In genomic region chr3:32529303-32529898, GRCm38 (mm10) we compare ENCODE assay signal across 8 mouse cellular contexts. TPM values are rescaled to one million over a fixed set of nuclear protein-coding genes. Genes with fewer than 3 reads are reported as not detected.
A peak's percentile ranks its signal among the peaks of the same experiment; 100 is the strongest.
DNase-seq lines count a peak whose midpoint lies in the region; ATAC-seq and TF ChIP-seq lines count a peak whose summit lies in the region.

Mfn1 (plus strand) TSS chr3:32529465.

- no peaks in the 10 kb centered on the region for H3K27me3 ChIP-seq in embryonic facial prominence, embryonic 13.5 days
- no peaks in the 10 kb centered on the region for H3K27me3 ChIP-seq in kidney, adult 2 months (replicated peaks; ENCODE audit: control insufficient read depth, insufficient read depth, low read length)
- no peaks in the 10 kb centered on the region for H3K27me3 ChIP-seq in limb, embryonic 12.5 days
- no peaks in the 10 kb centered on the region for H3K27me3 ChIP-seq in midbrain, embryonic 15.5 days (replicated peaks)
- no peaks in the 10 kb centered on the region for H3K27me3 ChIP-seq in spleen, adult 2 months (ENCODE audit: control insufficient read depth, insufficient read depth, low read length)

- H3K4me1 ChIP-seq in embryonic facial prominence, embryonic 13.5 days = no peaks in the 10 kb centered on the region; the same call in 1 of the 2 replicates
- no peaks in the 10 kb centered on the region; the same call in 1 of the 2 replicates for H3K4me1 ChIP-seq in kidney, adult 2 months (ENCODE audit: control insufficient read depth, insufficient read depth, low read length)
- H3K4me1 ChIP-seq in limb, embryonic 12.5 days (replicated peaks) = peaks cover 3% of the 10 kb centered on the region; the same call in 1 of the 2 replicates
- H3K4me1 ChIP-seq in midbrain, embryonic 15.5 days = peaks cover 10% of the 10 kb centered on the region
- H3K4me1 ChIP-seq in spleen, adult 2 months (ENCODE audit: control insufficient read depth, insufficient read depth, insufficient read length) = no peaks in the 10 kb centered on the region

- peaks cover 5% of the 10 kb centered on the region; the same call in 1 of the 2 replicates for H3K9me3 ChIP-seq in embryonic facial prominence, embryonic 13.5 days
- H3K9me3 ChIP-seq in limb, embryonic 12.5 days = peaks cover 14% of the 10 kb centered on the region
- no peaks in the 10 kb centered on the region for H3K9me3 ChIP-seq in midbrain, embryonic 15.5 days

- ATAC-seq in embryonic facial prominence, embryonic 13.5 days (ENCODE audit: insufficient number of reproducible peaks, insufficient read depth, low FRiP score, low TSS enrichment, low read depth) = peak; percentile 98
- peak; percentile 98 for ATAC-seq in limb, embryonic 12.5 days (ENCODE audit: insufficient number of reproducible peaks, insufficient read depth, low FRiP score, low TSS enrichment, low read depth)
- ATAC-seq in midbrain, embryonic 15.5 days (replicated peaks) = peak; percentile 100

- H3K9ac ChIP-seq in embryonic facial prominence, embryonic 13.5 days = peak within 1 kb of the TSS; percentile 77
- H3K9ac ChIP-seq in limb, embryonic 12.5 days (replicated peaks) = peak within 1 kb of the TSS; percentile 81
- H3K9ac ChIP-seq in midbrain, embryonic 15.5 days = peak within 1 kb of the TSS; percentile 86

- peak within 1 kb of the TSS; percentile 56 for H3K4me2 ChIP-seq in embryonic facial prominence, embryonic 13.5 days
- H3K4me2 ChIP-seq in limb, embryonic 12.5 days = peak within 1 kb of the TSS; percentile 64
- peak within 1 kb of the TSS; percentile 46 for H3K4me2 ChIP-seq in midbrain, embryonic 15.5 days

- H3K36me3 ChIP-seq in embryonic facial prominence, embryonic 13.5 days = peaks cover 29% of the 10 kb centered on the region
- H3K36me3 ChIP-seq in kidney, adult 2 months (ENCODE audit: control insufficient read depth, insufficient read depth, low read length) = peaks cover 3% of the 10 kb centered on the region
- peaks cover 25% of the 10 kb centered on the region for H3K36me3 ChIP-seq in limb, embryonic 12.5 days
- no peaks in the 10 kb centered on the region; the same call in 1 of the 2 replicates for H3K36me3 ChIP-seq in midbrain, embryonic 15.5 days (replicated peaks)
- H3K36me3 ChIP-seq in spleen, adult 2 months (ENCODE audit: control insufficient read depth, insufficient read depth, low read length) = 0 out of 2 replicates have a peak, but pooled peaks cover 1% of the 10 kb centered on the region

- peak; percentile 94 for DNase-seq in 3134 (ENCODE audit: extremely low read depth, insufficient read length, low spot score)
- peak; percentile 97 for DNase-seq in adrenal gland, postnatal 36 days
- DNase-seq in heart, adult 18-20 months = peak; percentile 96 to 98
- DNase-seq in kidney, adult 2 months = peak; percentile 98
- DNase-seq in spleen, adult 2 months (ENCODE audit: low read depth in 1 of 2, low spot score in 2 of 2) = peak; percentile 85 to 90

- TF ChIP-seq POLR2A in kidney, adult 2 months (IDR thresholded peaks at IDR 0.05; ENCODE audit: low read depth, low read length) = peak; percentile 80
- peak; percentile 25 for TF ChIP-seq POLR2A in spleen, adult 2 months (IDR thresholded peaks at IDR 0.05; ENCODE audit: low read depth, low read length)

- TF ChIP-seq CTCF in kidney, adult 2 months (conservative IDR thresholded peaks at IDR 0.05; ENCODE audit: insufficient read depth, insufficient read length, low read depth, low read length) = no peak
- TF ChIP-seq CTCF in spleen, adult 2 months (IDR thresholded peaks at IDR 0.05; ENCODE audit: extremely low read depth, insufficient read depth, insufficient read length, insufficient replicate concordance) = no peak

- WGBS in embryonic facial prominence, embryonic 13.5 days = under 1% methylated on average over 47 of the region's 47 CpGs
- WGBS in kidney, adult 2 months = under 1% methylated on average over 47 of the region's 47 CpGs
- under 1% methylated on average over 47 of the region's 47 CpGs for WGBS in limb, embryonic 12.5 days
- WGBS in midbrain, embryonic 15.5 days = under 1% methylated on average over 47 of the region's 47 CpGs
- WGBS in spleen, adult 2 months = under 1% methylated on average over 47 of the region's 47 CpGs

- H3K27ac ChIP-seq in embryonic facial prominence, embryonic 13.5 days = peak within 1 kb of the TSS; percentile 65
- H3K27ac ChIP-seq in kidney, adult 2 months (ENCODE audit: insufficient read depth, low read depth, low read length) = peak within 1 kb of the TSS; percentile 71
- 0 out of 2 replicates have a peak within 1 kb of the TSS, but pooled peaks have one; percentile 45 for H3K27ac ChIP-seq in limb, embryonic 12.5 days
- peak within 1 kb of the TSS; percentile 84 for H3K27ac ChIP-seq in midbrain, embryonic 15.5 days
- no peak within 1 kb of the TSS; the same call in 1 of the 2 replicates for H3K27ac ChIP-seq in spleen, adult 2 months (ENCODE audit: insufficient read depth, low read length)

- H3K4me3 ChIP-seq in embryonic facial prominence, embryonic 13.5 days = peak within 1 kb of the TSS; percentile 63
- H3K4me3 ChIP-seq in kidney, adult 2 months (ENCODE audit: insufficient read depth, low read depth, low read length) = peak within 1 kb of the TSS; percentile 70
- peak within 1 kb of the TSS; percentile 85 for H3K4me3 ChIP-seq in limb, embryonic 12.5 days (replicated peaks)
- peak within 1 kb of the TSS; percentile 91 for H3K4me3 ChIP-seq in midbrain, embryonic 15.5 days
- peak within 1 kb of the TSS; percentile 84 for H3K4me3 ChIP-seq in spleen, adult 2 months (ENCODE audit: extremely low read depth, insufficient read depth, insufficient read length)

RNA-seq across cellular contexts. Expression of gene Mfn1, which starts in this region (rescaled TPM):
- 10 to 100 TPM; 81.8 to 98.6 TPM for total RNA-seq in adrenal gland, postnatal 36 days (2021)
- 30.3 and 33.2 TPM in 2 replicates for polyA plus RNA-seq in embryonic facial prominence, embryonic 13.5 days (2015; fragmentation: Nextera tagmentation; extraction: Ambion mirVana)
- 100 to 1,000 TPM; 413 to 428 TPM for total RNA-seq in heart, adult 18-20 months (2021)
- 19.9 and 26.4 TPM in 2 replicates for polyA plus RNA-seq in kidney, adult 2 months (2012; rRNA removed)
- 42.8 and 44.3 TPM in 2 replicates for polyA plus RNA-seq in limb, embryonic 12.5 days (2016; fragmentation: Nextera tagmentation; extraction: Ambion mirVana)
- 30.3 and 34.1 TPM in 2 replicates for polyA plus RNA-seq in midbrain, embryonic 15.5 days (2015; fragmentation: Nextera tagmentation; extraction: Ambion mirVana)
- polyA plus RNA-seq in spleen, adult 2 months (2012; rRNA removed) = 3.1 and 3.4 TPM in 2 replicates

Comparison
In these comparisons a context has a peak if more than half of its experiments do, and no peak if none do; other contexts are left out.
1. RNA of gene Mfn1 (total RNA-seq): 413 to 428 TPM in heart, adult 18-20 months; 81.8 to 98.6 TPM in adrenal gland, postnatal 36 days; every median in the first group is over 4 times any median in the second.
2. Peak in every context shown above with its lines, with median percentiles within 50 percentile points of each other: DNase-seq, ATAC-seq, H3K4me2 ChIP-seq, H3K4me3 ChIP-seq and H3K9ac ChIP-seq.